Mouse (Mus musculus): Measurements from ENCODE around the gene Hhipl1. TPM values are rescaled to one million over a fixed set of nuclear protein-coding genes. Genes with fewer than 3 reads are reported as not detected.

The Hhipl1 gene
- polyA plus RNA-seq, 1 experiment from 2014 or later = 1.8 TPM

GRCm38 (mm10) chr12:108305172-108305571 is 898 bp upstream of the Hhipl1 start:
- ATAC-seq (replicated peaks) = no peak
- Histone ChIP-seq H3K27me3 (peaks cover 3% of the 10 kb centered on the region; the same call in 1 of the 2 replicates), H3K36me3 (no peaks in the 10 kb centered on the region), H3K9ac (replicated peaks) (no peak overlapping the region), H3K9me3 (no peaks in the 10 kb centered on the region), H3K4me1 (peaks cover 10% of the 10 kb centered on the region), H3K4me3 (no peak overlapping the region), H3K4me2 (replicated peaks) (no peak overlapping the region), H3K27ac (replicated peaks) (no peak overlapping the region)
- WGBS = 84% methylated on average over 8 of the region's 8 CpGs

- Histone ChIP-seq H3K27ac (replicated peaks) (no peak overlapping the region), H3K9me3 (no peaks in the 10 kb centered on the region), H3K9ac (replicated peaks) (no peak overlapping the region), H3K4me2 (replicated peaks) (no peak overlapping the region), H3K4me1 (peaks cover 10% of the 10 kb centered on the region), H3K36me3 (no peaks in the 10 kb centered on the region), H3K4me3 (no peak overlapping the region), H3K27me3 (peaks cover 3% of the 10 kb centered on the region; the same call in 1 of the 2 replicates)
- ATAC-seq (replicated peaks) = no peak
- WGBS = 32% methylated on average over 14 of the region's 14 CpGs
These were observed 1.5 kb downstream of the Hhipl1 start for GRCm38 (mm10) chr12:108307553-108307952.

GRCm38 (mm10) chr12:108308363-108308856 is 2.3 kb downstream of the Hhipl1 start:
- Histone ChIP-seq H3K27me3 (peaks cover 3% of the 10 kb centered on the region; the same call in 1 of the 2 replicates), H3K27ac (replicated peaks) (no peak overlapping the region), H3K4me3 (no peak overlapping the region), H3K4me2 (replicated peaks) (no peak overlapping the region), H3K9me3 (no peaks in the 10 kb centered on the region), H3K4me1 (peaks cover 10% of the 10 kb centered on the region), H3K36me3 (no peaks in the 10 kb centered on the region), H3K9ac (replicated peaks) (no peak overlapping the region)
- ATAC-seq (replicated peaks) = no peak
- WGBS = 83% methylated on average over 16 of the region's 16 CpGs

- Histone ChIP-seq H3K27me3 (peaks cover 3% of the 10 kb centered on the region; the same call in 1 of the 2 replicates), H3K9me3 (no peaks in the 10 kb centered on the region), H3K4me2 (replicated peaks) (no peak overlapping the region), H3K4me3 (no peak overlapping the region), H3K27ac (replicated peaks) (no peak overlapping the region), H3K4me1 (peaks cover 10% of the 10 kb centered on the region), H3K36me3 (no peaks in the 10 kb centered on the region), H3K9ac (replicated peaks) (no peak overlapping the region)
- 74% methylated on average over 7 of the region's 8 CpGs for WGBS
- ATAC-seq (replicated peaks) = no peak
These were observed 3.2 kb downstream of the Hhipl1 start for GRCm38 (mm10) chr12:108309116-108309794.

- Histone ChIP-seq H3K4me2 (replicated peaks) (no peak overlapping the region), H3K27me3 (peaks cover 3% of the 10 kb centered on the region; the same call in 1 of the 2 replicates), H3K4me1 (peaks cover 10% of the 10 kb centered on the region), H3K9me3 (no peaks in the 10 kb centered on the region), H3K9ac (replicated peaks) (no peak overlapping the region), H3K27ac (replicated peaks) (no peak overlapping the region), H3K4me3 (no peak overlapping the region), H3K36me3 (no peaks in the 10 kb centered on the region)
- ATAC-seq (replicated peaks) = no peak
- 91% methylated on average over 4 of the region's 4 CpGs for WGBS
These were observed 4.0 kb downstream of the Hhipl1 start for GRCm38 (mm10) chr12:108310041-108310440.

GRCm38 (mm10) chr12:108310456-108311027 is 4.5 kb downstream of the Hhipl1 start:
- peaks cover 2% of the 10 kb centered on the region; the same call in 1 of the 2 replicates for H3K27me3 ChIP-seq
- H3K4me3 ChIP-seq = no peak overlapping the region
- no peak overlapping the region for H3K9ac ChIP-seq (replicated peaks)
- H3K9me3 ChIP-seq = no peaks in the 10 kb centered on the region
- no peak for ATAC-seq (replicated peaks)
- H3K36me3 ChIP-seq = no peaks in the 10 kb centered on the region
- H3K4me2 ChIP-seq (replicated peaks) = no peak overlapping the region
- H3K4me1 ChIP-seq = peaks cover 10% of the 10 kb centered on the region
- WGBS = 82% methylated on average over 7 of the region's 7 CpGs
- H3K27ac ChIP-seq (replicated peaks) = no peak overlapping the region

- Histone ChIP-seq H3K27ac (replicated peaks) (no peak overlapping the region), H3K4me2 (replicated peaks) (no peak overlapping the region), H3K4me1 (peaks cover 3% of the 10 kb centered on the region; the same call in 1 of the 2 replicates), H3K27me3 (no peaks in the 10 kb centered on the region), H3K36me3 (no peaks in the 10 kb centered on the region), H3K9me3 (no peaks in the 10 kb centered on the region), H3K4me3 (no peak overlapping the region), H3K9ac (replicated peaks) (no peak overlapping the region)
- WGBS = 94% methylated on average over 27 of the region's 27 CpGs
- ATAC-seq (replicated peaks) = no peak
These were observed 5.7 kb downstream of the Hhipl1 start for GRCm38 (mm10) chr12:108311741-108312290.

GRCm38 (mm10) chr12:108312432-108312851 is 6.4 kb downstream of the Hhipl1 start:
- Histone ChIP-seq H3K4me2 (replicated peaks) (no peak overlapping the region), H3K27ac (replicated peaks) (no peak overlapping the region), H3K36me3 (no peaks in the 10 kb centered on the region), H3K4me3 (no peak overlapping the region), H3K9ac (replicated peaks) (no peak overlapping the region), H3K9me3 (no peaks in the 10 kb centered on the region), H3K27me3 (no peaks in the 10 kb centered on the region), H3K4me1 (peaks cover 9% of the 10 kb centered on the region)
- 61% methylated on average over 6 of the region's 6 CpGs for WGBS
- no peak for ATAC-seq (replicated peaks)

GRCm38 (mm10) chr12:108313244-108313772 is 7.2 kb downstream of the Hhipl1 start:
- Histone ChIP-seq H3K27ac (replicated peaks) (no peak overlapping the region), H3K36me3 (no peaks in the 10 kb centered on the region), H3K4me2 (replicated peaks) (no peak overlapping the region), H3K4me3 (no peak overlapping the region), H3K9ac (replicated peaks) (no peak overlapping the region), H3K27me3 (no peaks in the 10 kb centered on the region), H3K9me3 (no peaks in the 10 kb centered on the region), H3K4me1 (peaks cover 13% of the 10 kb centered on the region)
- no peak for ATAC-seq (replicated peaks)
- 88% methylated on average over 1 of the region's 1 CpGs for WGBS

GRCm38 (mm10) chr12:108315818-108316217 is 9.7 kb downstream of the Hhipl1 start:
- Histone ChIP-seq H3K4me1 (peaks cover 29% of the 10 kb centered on the region), H3K36me3 (no peaks in the 10 kb centered on the region), H3K4me3 (no peak overlapping the region), H3K27ac (replicated peaks) (no peak overlapping the region), H3K9me3 (no peaks in the 10 kb centered on the region), H3K4me2 (replicated peaks) (no peak overlapping the region), H3K9ac (replicated peaks) (no peak overlapping the region), H3K27me3 (0 out of 2 replicates have a peak, but pooled peaks cover 3% of the 10 kb centered on the region)
- no peak for ATAC-seq (replicated peaks)
- WGBS = 66% methylated on average over 10 of the region's 10 CpGs

- no peaks in the 10 kb centered on the region for H3K36me3 ChIP-seq
- no peak overlapping the region for H3K9ac ChIP-seq (replicated peaks)
- no peak overlapping the region for H3K4me2 ChIP-seq (replicated peaks)
- no peak overlapping the region for H3K27ac ChIP-seq (replicated peaks)
- no peaks in the 10 kb centered on the region for H3K9me3 ChIP-seq
- H3K4me1 ChIP-seq = peaks cover 34% of the 10 kb centered on the region
- no peak overlapping the region for H3K4me3 ChIP-seq
- 0 out of 2 replicates have a peak, but pooled peaks cover 3% of the 10 kb centered on the region for H3K27me3 ChIP-seq
- no peak for ATAC-seq (replicated peaks)
- WGBS = 33% methylated on average over 6 of the region's 6 CpGs
These were observed 10.6 kb downstream of the Hhipl1 start for GRCm38 (mm10) chr12:108316655-108317054.

GRCm38 (mm10) chr12:108317201-108317738 is 11.2 kb downstream of the Hhipl1 start:
- Histone ChIP-seq H3K27me3 (0 out of 2 replicates have a peak, but pooled peaks cover 3% of the 10 kb centered on the region), H3K27ac (replicated peaks) (no peak overlapping the region), H3K9me3 (no peaks in the 10 kb centered on the region), H3K36me3 (no peaks in the 10 kb centered on the region), H3K4me1 (peaks cover 36% of the 10 kb centered on the region), H3K4me2 (replicated peaks) (no peak overlapping the region), H3K4me3 (no peak overlapping the region), H3K9ac (replicated peaks) (no peak overlapping the region)
- WGBS = 4% methylated on average over 9 of the region's 9 CpGs
- ATAC-seq (replicated peaks) = no peak

Data from forebrain, embryonic 15.5 days (tissue).